Mouse (Mus musculus) bone marrow, adult 2 months (tissue): ENCODE data around the gene Mak.

Source experiments
- CTCF ChIP-seq: fragments of 200-500 bp; IDR thresholded peaks from 2 replicates; pipeline ENCODE4 v1.5.1; 2011; ENCODE audit warnings: low read length, control low read depth; ENCODE audit not compliant: control insufficient read depth, insufficient read depth
- POLR2A ChIP-seq: fragments of 200-500 bp; IDR thresholded peaks from 2 replicates; pipeline ENCODE4 v1.6.1; 2011; ENCODE audit warnings: low read depth, mild to moderate bottlenecking, control low read depth, low read length, borderline replicate concordance; ENCODE audit not compliant: control insufficient read depth

- TF ChIP-seq POLR2A, result 0 out of 2 replicates have a peak, but pooled peaks have one; percentile 9
- no peak for TF ChIP-seq CTCF
Observed at GRCm38 (mm10) chr13:41016797-41017405, 62.6 kb downstream of the Mak start.
